Mouse (Mus musculus): ENCODE measurements around the gene Wbp2. TPM values are rescaled to one million over a fixed set of nuclear protein-coding genes. Genes with fewer than 3 reads are reported as not detected.
A peak's percentile ranks its signal among the peaks of the same experiment; 100 is the strongest.

The Wbp2 gene
- total and polyA plus RNA-seq, 3 experiments, result 61.6 to 499 (median 160) TPM

DNA sequence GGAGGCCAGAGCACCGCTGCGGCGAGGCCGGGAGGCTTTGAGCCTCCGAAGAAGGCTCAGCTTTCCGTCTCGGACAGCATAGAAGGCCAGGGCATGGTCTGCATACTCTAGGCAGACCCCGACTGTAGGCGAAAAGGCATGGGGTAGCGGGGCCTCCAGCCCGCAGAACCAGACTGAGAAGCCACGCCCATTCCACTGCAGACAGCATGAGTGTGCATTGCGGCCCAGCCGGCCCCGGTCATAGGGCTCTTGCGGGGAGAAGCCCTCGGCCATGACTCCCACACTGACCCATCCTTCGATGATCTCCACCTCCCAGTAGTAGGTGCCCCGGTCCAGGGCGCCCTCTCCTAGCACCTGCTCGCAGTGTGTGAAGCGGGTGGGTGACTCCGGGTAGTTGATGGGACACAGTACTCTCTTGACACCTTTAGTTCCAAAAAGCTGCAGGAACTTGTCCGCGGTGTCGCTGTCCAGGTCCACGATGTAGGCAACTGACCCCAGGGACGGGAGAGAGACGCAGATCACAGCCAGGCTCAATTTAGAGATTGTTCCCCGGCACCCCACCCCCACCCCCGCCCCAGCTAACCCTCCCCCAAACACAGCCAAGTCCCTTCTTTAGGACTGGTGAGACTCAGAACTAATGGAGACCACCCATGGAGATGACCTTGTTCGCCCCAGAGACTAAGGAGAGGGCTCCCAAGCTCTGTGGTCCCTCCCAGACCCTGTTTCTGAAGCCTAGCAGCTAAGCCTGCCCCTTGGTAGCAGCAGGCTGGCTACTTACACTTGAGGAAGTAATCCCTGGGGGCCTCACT, 19.6 kb upstream of the Wbp2 start:
- H3K9me3 ChIP-seq (replicated peaks), result peaks cover 27% of the 10 kb centered on the region
- TF ChIP-seq TAL1 (conservative IDR thresholded peaks at IDR 0.05; ENCODE audit: low read depth, low read length) (no peak), CTCF (IDR thresholded peaks at IDR 0.05; ENCODE audit: low read depth, low read length) (no peak), GATA2 (IDR thresholded peaks at IDR 0.05; ENCODE audit: borderline replicate concordance, low read depth, low read length) (no peak), POLR2AphosphoS5 (IDR thresholded peaks at IDR 0.05; ENCODE audit: insufficient replicate concordance, low read depth, low read length) (no peak), GATA1 (IDR thresholded peaks at IDR 0.05; ENCODE audit: borderline replicate concordance, low read length) (no peak)
- peak overlapping the region; percentile 62; the same call in 1 of the 2 replicates for H3K4me3 ChIP-seq (ENCODE audit: low read depth, low read length)
- H3K27me3 ChIP-seq (ENCODE audit: insufficient read depth, low read length), result peaks cover 35% of the 10 kb centered on the region
- DNase-seq (ENCODE audit: low spot score) (no peak), ATAC-seq (ENCODE audit: extremely low read depth, insufficient number of reproducible peaks, low FRiP score, poor library complexity, severe bottlenecking) (peak; percentile 38; the same call in 1 of the 2 replicates)
- H3K36me3 ChIP-seq (replicated peaks), result no peaks in the 10 kb centered on the region
- peaks cover 61% of the 10 kb centered on the region for H3K4me1 ChIP-seq (ENCODE audit: insufficient read depth, low read depth, low read length)

DNA sequence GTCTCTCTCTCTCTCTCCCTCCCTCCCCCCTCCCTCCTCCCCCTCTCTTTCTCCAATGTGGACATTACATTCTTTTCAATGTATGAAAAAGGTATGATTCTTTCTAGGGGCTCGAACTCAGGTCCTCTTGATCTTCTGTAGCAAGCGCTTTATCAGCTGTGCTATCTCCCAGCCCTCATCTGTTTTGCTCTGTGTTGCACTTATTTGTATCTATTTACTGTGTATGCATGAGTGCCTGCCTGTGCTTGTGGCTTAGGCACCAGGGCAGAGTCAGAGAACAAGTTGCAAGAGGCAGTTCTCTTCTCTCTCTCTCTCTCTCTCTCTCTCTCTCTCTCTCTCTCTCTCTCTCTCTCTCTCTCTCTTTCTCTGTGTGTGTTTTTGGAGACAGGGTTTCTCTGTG, 18.3 kb upstream of the Wbp2 start:
- H3K4me3 ChIP-seq (ENCODE audit: low read depth, low read length), result no peak overlapping the region
- peaks cover 74% of the 10 kb centered on the region for H3K4me1 ChIP-seq (ENCODE audit: insufficient read depth, low read depth, low read length)
- peaks cover 23% of the 10 kb centered on the region for H3K9me3 ChIP-seq (replicated peaks)
- DNase-seq (ENCODE audit: low spot score) (no peak), ATAC-seq (ENCODE audit: extremely low read depth, insufficient number of reproducible peaks, low FRiP score, poor library complexity, severe bottlenecking) (no peak)
- H3K27me3 ChIP-seq (ENCODE audit: insufficient read depth, low read length), result peaks cover 32% of the 10 kb centered on the region
- no peak for TF ChIP-seq POLR2AphosphoS5 (IDR thresholded peaks at IDR 0.05; ENCODE audit: insufficient replicate concordance, low read depth, low read length)
- TF ChIP-seq GATA2 (IDR thresholded peaks at IDR 0.05; ENCODE audit: borderline replicate concordance, low read depth, low read length), result no peak
- H3K36me3 ChIP-seq (replicated peaks), result no peaks in the 10 kb centered on the region

DNA sequence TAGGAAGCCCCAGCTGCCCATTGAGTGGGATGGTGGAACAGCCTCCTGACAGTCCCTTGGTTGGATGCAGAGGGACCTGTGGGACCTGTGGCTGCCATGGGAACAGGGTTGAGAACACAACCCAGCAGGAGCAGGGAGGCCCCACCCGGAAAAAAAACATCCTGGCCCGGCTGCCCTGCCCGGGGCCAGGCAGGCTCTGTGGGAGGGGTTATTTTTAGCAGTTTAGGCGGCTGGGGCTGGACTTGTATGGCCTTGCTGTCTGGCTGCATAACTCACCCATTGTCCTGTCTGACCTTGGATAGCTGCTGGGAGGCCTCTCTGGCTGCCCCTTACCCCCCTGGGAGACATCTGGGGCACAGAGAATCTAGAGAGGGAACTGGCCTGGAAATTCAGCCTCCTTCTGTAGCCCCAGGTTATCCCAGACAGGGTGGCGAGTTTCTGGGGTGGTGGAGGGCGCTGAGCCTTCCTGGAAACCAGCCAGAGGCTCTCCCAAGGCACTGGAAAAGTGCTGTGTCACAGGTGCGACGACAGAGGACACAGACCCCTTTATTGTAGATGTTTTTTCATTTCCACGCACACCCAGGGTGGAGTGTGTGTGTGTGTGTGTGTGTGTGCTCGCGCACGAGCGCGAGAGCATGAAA, 17.3 kb upstream of the Wbp2 start:
- Histone ChIP-seq H3K27me3 (ENCODE audit: insufficient read depth, low read length) (peaks cover 23% of the 10 kb centered on the region), H3K9me3 (replicated peaks) (peaks cover 13% of the 10 kb centered on the region), H3K4me1 (ENCODE audit: insufficient read depth, low read depth, low read length) (peaks cover 83% of the 10 kb centered on the region), H3K36me3 (replicated peaks) (no peaks in the 10 kb centered on the region), H3K4me3 (ENCODE audit: low read depth, low read length) (peak overlapping the region; percentile 43; the same call in 1 of the 2 replicates)
- no peak for DNase-seq (ENCODE audit: low spot score)
- no peak for ATAC-seq (ENCODE audit: extremely low read depth, insufficient number of reproducible peaks, low FRiP score, poor library complexity, severe bottlenecking)
- no peak for TF ChIP-seq TAL1 (conservative IDR thresholded peaks at IDR 0.05; ENCODE audit: low read depth, low read length)
- no peak for TF ChIP-seq CTCF (IDR thresholded peaks at IDR 0.05; ENCODE audit: low read depth, low read length)
- no peak for TF ChIP-seq GATA2 (IDR thresholded peaks at IDR 0.05; ENCODE audit: borderline replicate concordance, low read depth, low read length)

DNA sequence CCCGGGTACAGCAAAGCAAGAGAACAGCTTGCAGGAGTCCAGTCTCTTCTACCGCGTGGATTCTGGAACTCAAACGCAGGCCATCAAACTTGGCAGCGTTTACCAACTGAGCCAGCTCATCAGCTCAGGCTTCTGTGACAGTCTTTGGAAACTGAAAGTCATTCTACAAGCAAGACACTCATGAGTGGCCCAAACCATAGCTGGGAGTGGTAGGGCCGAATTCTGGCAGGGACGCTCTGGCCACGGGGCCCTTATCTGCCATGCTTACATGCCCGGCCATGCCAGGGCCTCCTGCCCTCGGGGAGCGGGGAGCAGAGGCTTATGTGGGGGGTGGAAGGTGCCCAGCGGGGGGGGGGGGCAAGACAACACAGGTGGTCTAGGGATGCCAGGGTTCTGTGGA, 16.8 kb upstream of the Wbp2 start:
- H3K9me3 ChIP-seq (replicated peaks), result peaks cover 8% of the 10 kb centered on the region; the same call in 1 of the 2 replicates
- peaks cover 86% of the 10 kb centered on the region for H3K4me1 ChIP-seq (ENCODE audit: insufficient read depth, low read depth, low read length)
- no peak for ATAC-seq (ENCODE audit: extremely low read depth, insufficient number of reproducible peaks, low FRiP score, poor library complexity, severe bottlenecking)
- no peaks in the 10 kb centered on the region for H3K36me3 ChIP-seq (replicated peaks)
- H3K4me3 ChIP-seq (ENCODE audit: low read depth, low read length), result peak overlapping the region; percentile 43; the same call in 1 of the 2 replicates
- no peak for TF ChIP-seq GATA1 (IDR thresholded peaks at IDR 0.05; ENCODE audit: borderline replicate concordance, low read length)
- no peak for TF ChIP-seq GATA2 (IDR thresholded peaks at IDR 0.05; ENCODE audit: borderline replicate concordance, low read depth, low read length)
- no peak for TF ChIP-seq POLR2AphosphoS5 (IDR thresholded peaks at IDR 0.05; ENCODE audit: insufficient replicate concordance, low read depth, low read length)
- no peak for TF ChIP-seq CTCF (IDR thresholded peaks at IDR 0.05; ENCODE audit: low read depth, low read length)
- TF ChIP-seq TAL1 (conservative IDR thresholded peaks at IDR 0.05; ENCODE audit: low read depth, low read length), result no peak
- DNase-seq (ENCODE audit: low spot score), result no peak
- peaks cover 19% of the 10 kb centered on the region for H3K27me3 ChIP-seq (ENCODE audit: insufficient read depth, low read length)

DNA sequence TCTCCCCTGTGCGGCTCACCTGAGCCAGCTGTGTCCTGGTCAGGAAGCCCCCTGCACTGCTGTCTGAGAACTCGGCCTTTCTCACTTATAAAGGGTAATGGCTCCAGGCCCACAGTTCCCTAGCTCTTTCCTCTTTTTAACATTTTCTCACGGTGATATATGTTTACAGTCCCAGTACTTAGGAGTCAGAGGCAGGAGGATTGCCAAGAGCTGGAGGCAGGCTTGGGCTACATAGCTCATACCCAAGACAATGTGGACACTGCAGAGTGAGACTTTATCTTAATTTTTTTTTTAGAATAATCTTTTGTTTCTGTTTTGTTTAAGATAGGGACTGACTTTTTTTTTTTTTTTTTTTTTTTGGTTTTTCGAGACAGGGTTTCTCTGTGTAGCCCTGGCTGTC, 15.7 kb upstream of the Wbp2 start:
- no peak for DNase-seq (ENCODE audit: low spot score)
- Histone ChIP-seq H3K4me3 (ENCODE audit: low read depth, low read length) (peak overlapping the region; percentile 48; the same call in 1 of the 2 replicates), H3K9me3 (replicated peaks) (no peaks in the 10 kb centered on the region), H3K4me1 (ENCODE audit: insufficient read depth, low read depth, low read length) (peaks cover 85% of the 10 kb centered on the region), H3K36me3 (replicated peaks) (no peaks in the 10 kb centered on the region), H3K27me3 (ENCODE audit: insufficient read depth, low read length) (peaks cover 9% of the 10 kb centered on the region; the same call in 1 of the 2 replicates)
- TF ChIP-seq TAL1 (conservative IDR thresholded peaks at IDR 0.05; ENCODE audit: low read depth, low read length) (no peak), POLR2AphosphoS5 (IDR thresholded peaks at IDR 0.05; ENCODE audit: insufficient replicate concordance, low read depth, low read length) (no peak), GATA1 (IDR thresholded peaks at IDR 0.05; ENCODE audit: borderline replicate concordance, low read length) (no peak), GATA2 (IDR thresholded peaks at IDR 0.05; ENCODE audit: borderline replicate concordance, low read depth, low read length) (no peak)
- ATAC-seq (ENCODE audit: extremely low read depth, insufficient number of reproducible peaks, low FRiP score, poor library complexity, severe bottlenecking), result no peak

DNA sequence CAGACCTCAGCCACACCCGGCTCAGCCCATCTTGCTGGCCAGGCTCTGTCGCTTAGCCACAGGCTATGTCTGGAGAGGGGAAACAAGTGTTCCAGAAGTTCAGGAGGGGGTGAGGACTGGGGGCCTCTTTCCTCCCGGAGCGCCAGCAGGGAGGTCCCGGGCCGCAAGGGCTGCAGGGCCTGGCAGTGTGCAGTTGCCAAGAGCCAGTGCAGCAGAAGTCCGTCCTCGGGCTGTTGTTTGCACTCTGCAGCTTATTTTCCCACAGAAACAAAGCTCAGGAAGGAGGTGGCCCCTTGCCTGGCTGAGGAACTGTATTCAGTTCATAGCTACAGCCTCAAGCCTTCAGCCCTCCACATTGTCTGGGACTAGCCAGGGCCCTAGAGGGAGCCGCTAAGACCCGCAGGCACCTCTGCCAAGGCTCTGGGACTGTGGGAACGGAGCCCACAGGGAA, 15.2 kb upstream of the Wbp2 start:
- Histone ChIP-seq H3K36me3 (replicated peaks) (no peaks in the 10 kb centered on the region), H3K4me1 (ENCODE audit: insufficient read depth, low read depth, low read length) (peaks cover 80% of the 10 kb centered on the region), H3K4me3 (ENCODE audit: low read depth, low read length) (peak overlapping the region; percentile 48; the same call in 1 of the 2 replicates), H3K9me3 (replicated peaks) (peaks cover under 1% of the 10 kb centered on the region; the same call in 1 of the 2 replicates), H3K27me3 (ENCODE audit: insufficient read depth, low read length) (peaks cover 5% of the 10 kb centered on the region; the same call in 1 of the 2 replicates)
- no peak for ATAC-seq (ENCODE audit: extremely low read depth, insufficient number of reproducible peaks, low FRiP score, poor library complexity, severe bottlenecking)
- DNase-seq (ENCODE audit: low spot score), result no peak
- TF ChIP-seq TAL1 (conservative IDR thresholded peaks at IDR 0.05; ENCODE audit: low read depth, low read length), result no peak

Measured in G1E (cell line).